Mouse (Mus musculus): ENCODE data around the gene Tmcc3.

DNA sequence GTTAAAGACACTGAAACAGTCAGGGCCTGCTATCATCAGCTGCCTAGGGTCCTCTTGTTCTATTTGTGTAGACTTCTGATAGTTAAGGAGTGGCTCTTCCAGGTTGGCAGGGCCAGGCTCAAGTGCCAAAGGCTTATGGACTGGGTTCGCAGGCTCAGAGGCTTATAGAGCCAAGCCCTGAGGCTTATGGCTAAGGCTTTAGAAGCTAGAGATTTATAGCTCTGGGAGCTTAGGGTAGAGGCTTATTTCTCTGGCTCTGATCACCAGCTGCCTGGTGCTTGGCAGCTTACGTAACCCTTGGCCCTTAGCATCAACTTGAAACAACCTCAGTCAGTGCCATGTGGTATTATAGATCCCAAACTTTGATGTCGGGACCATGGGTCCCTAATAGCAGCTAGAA, 13.3 kb upstream of the Tmcc3 start, which contains the start of gene Gm4792:
- TF ChIP-seq EP300 (optimal IDR thresholded peaks at IDR 0.05): no peak
- no peak for TF ChIP-seq CTCF (IDR thresholded peaks at IDR 0.05; ENCODE audit: low read depth)

Data from stomach, postnatal 0 days (tissue).